Mouse (Mus musculus): ENCODE results near the gene Zfp385b. TPM values are rescaled to one million over a fixed set of nuclear protein-coding genes. Genes with fewer than 3 reads are reported as not detected.
"Not testable (repeated sequence)": the region's sequence is repeated elsewhere in the genome, so short reads cannot be mapped to it uniquely, and the experiment has no call there.

Gene Zfp385b
- polyA plus RNA-seq, 1 experiment from 2014 or later: 8.1 TPM

- Histone ChIP-seq H3K9ac (ENCODE audit: low read depth, low read length) (no peak overlapping the region), H3K27me3 (ENCODE audit: control insufficient read depth, insufficient read depth, low read depth, low read length) (no peaks in the 10 kb centered on the region), H3K4me1 (ENCODE audit: control insufficient read depth, low read depth, low read length) (no peaks in the 10 kb centered on the region), H3K4me2 (ENCODE audit: low read depth, low read length) (no peak overlapping the region), H3K9me3 (replicated peaks; ENCODE audit: control insufficient read depth, low read length) (no peaks in the 10 kb centered on the region), H3K27ac (ENCODE audit: low read length) (no peak overlapping the region), H3K36me3 (ENCODE audit: control insufficient read depth, insufficient read depth) (no peaks in the 10 kb centered on the region), H3K4me3 (ENCODE audit: low read depth, low read length) (no peak overlapping the region)
- WGBS (ENCODE audit: insufficient replicate concordance): 27% methylated on average over 7 of the region's 7 CpGs
- ATAC-seq (ENCODE audit: low read depth): 0 out of 2 replicates have a peak, but pooled peaks have one; percentile 24
Observed at GRCm38 (mm10) chr2:77454341-77454937, 365.0 kb downstream of the Zfp385b start.

- no peak overlapping the region for H3K4me2 ChIP-seq (ENCODE audit: low read depth, low read length)
- 28% methylated on average over 3 of the region's 3 CpGs for WGBS (ENCODE audit: insufficient replicate concordance)
- H3K9me3 ChIP-seq (replicated peaks; ENCODE audit: control insufficient read depth, low read length): no peaks in the 10 kb centered on the region
- no peak overlapping the region for H3K9ac ChIP-seq (ENCODE audit: low read depth, low read length)
- no peak overlapping the region for H3K4me3 ChIP-seq (ENCODE audit: low read depth, low read length)
- H3K36me3 ChIP-seq (ENCODE audit: control insufficient read depth, insufficient read depth): no peaks in the 10 kb centered on the region
- H3K27me3 ChIP-seq (ENCODE audit: control insufficient read depth, insufficient read depth, low read depth, low read length): no peaks in the 10 kb centered on the region
- H3K4me1 ChIP-seq (ENCODE audit: control insufficient read depth, low read depth, low read length): no peaks in the 10 kb centered on the region
- ATAC-seq (ENCODE audit: low read depth): no peak
- H3K27ac ChIP-seq (ENCODE audit: low read length): no peak overlapping the region
Observed at GRCm38 (mm10) chr2:77453786-77454185, 365.7 kb downstream of the Zfp385b start.

- 65% methylated on average over 5 of the region's 5 CpGs for WGBS (ENCODE audit: insufficient replicate concordance)
- not testable (repeated sequence) for H3K4me1 ChIP-seq (ENCODE audit: control insufficient read depth, low read depth, low read length)
Observed at GRCm38 (mm10) chr2:77450017-77450416, 369.4 kb downstream of the Zfp385b start.

GRCm38 (mm10) chr2:77448951-77449480 is 370.4 kb downstream of the Zfp385b start:
- H3K4me1 ChIP-seq (ENCODE audit: control insufficient read depth, low read depth, low read length): no peaks in the 10 kb centered on the region
- H3K36me3 ChIP-seq (ENCODE audit: control insufficient read depth, insufficient read depth): no peaks in the 10 kb centered on the region
- H3K27me3 ChIP-seq (ENCODE audit: control insufficient read depth, insufficient read depth, low read depth, low read length): no peaks in the 10 kb centered on the region
- no peak for ATAC-seq (ENCODE audit: low read depth)
- H3K9ac ChIP-seq (ENCODE audit: low read depth, low read length): no peak overlapping the region
- H3K4me2 ChIP-seq (ENCODE audit: low read depth, low read length): no peak overlapping the region
- H3K9me3 ChIP-seq (replicated peaks; ENCODE audit: control insufficient read depth, low read length): no peaks in the 10 kb centered on the region
- H3K4me3 ChIP-seq (ENCODE audit: low read depth, low read length): no peak overlapping the region
- 46% methylated on average over 8 of the region's 8 CpGs for WGBS (ENCODE audit: insufficient replicate concordance)
- no peak overlapping the region for H3K27ac ChIP-seq (ENCODE audit: low read length)

More at GRCm38 (mm10) chr2:77450017-77450416, 369.4 kb downstream of the Zfp385b start:
- not testable (repeated sequence) for ATAC-seq (ENCODE audit: low read depth); H3K4me2 ChIP-seq (ENCODE audit: low read depth, low read length); H3K9me3 ChIP-seq (replicated peaks; ENCODE audit: control insufficient read depth, low read length); H3K36me3 ChIP-seq (ENCODE audit: control insufficient read depth, insufficient read depth); H3K9ac ChIP-seq (ENCODE audit: low read depth, low read length); H3K4me3 ChIP-seq (ENCODE audit: low read depth, low read length); H3K27me3 ChIP-seq (ENCODE audit: control insufficient read depth, insufficient read depth, low read depth, low read length); H3K27ac ChIP-seq (ENCODE audit: low read length)

GRCm38 (mm10) chr2:77444282-77444681 is 375.2 kb downstream of the Zfp385b start:
- Histone ChIP-seq H3K4me2 (ENCODE audit: low read depth, low read length) (no peak overlapping the region), H3K4me1 (ENCODE audit: control insufficient read depth, low read depth, low read length) (no peaks in the 10 kb centered on the region), H3K9ac (ENCODE audit: low read depth, low read length) (no peak overlapping the region), H3K4me3 (ENCODE audit: low read depth, low read length) (no peak overlapping the region), H3K27me3 (ENCODE audit: control insufficient read depth, insufficient read depth, low read depth, low read length) (no peaks in the 10 kb centered on the region), H3K9me3 (replicated peaks; ENCODE audit: control insufficient read depth, low read length) (no peaks in the 10 kb centered on the region), H3K27ac (ENCODE audit: low read length) (no peak overlapping the region), H3K36me3 (ENCODE audit: control insufficient read depth, insufficient read depth) (no peaks in the 10 kb centered on the region)
- no peak for ATAC-seq (ENCODE audit: low read depth)
- WGBS (ENCODE audit: insufficient replicate concordance): 73% methylated on average over 8 of the region's 8 CpGs

GRCm38 (mm10) chr2:77440591-77440990 is 378.8 kb downstream of the Zfp385b start:
- H3K4me1 ChIP-seq (ENCODE audit: control insufficient read depth, low read depth, low read length): no peaks in the 10 kb centered on the region
- no peak overlapping the region for H3K4me3 ChIP-seq (ENCODE audit: low read depth, low read length)
- 59% methylated on average over 2 of the region's 2 CpGs for WGBS (ENCODE audit: insufficient replicate concordance)
- H3K36me3 ChIP-seq (ENCODE audit: control insufficient read depth, insufficient read depth): no peaks in the 10 kb centered on the region
- no peak overlapping the region for H3K27ac ChIP-seq (ENCODE audit: low read length)
- no peaks in the 10 kb centered on the region for H3K27me3 ChIP-seq (ENCODE audit: control insufficient read depth, insufficient read depth, low read depth, low read length)
- H3K4me2 ChIP-seq (ENCODE audit: low read depth, low read length): no peak overlapping the region
- no peak for ATAC-seq (ENCODE audit: low read depth)
- no peaks in the 10 kb centered on the region for H3K9me3 ChIP-seq (replicated peaks; ENCODE audit: control insufficient read depth, low read length)
- H3K9ac ChIP-seq (ENCODE audit: low read depth, low read length): no peak overlapping the region

- Histone ChIP-seq H3K4me1 (ENCODE audit: control insufficient read depth, low read depth, low read length) (no peaks in the 10 kb centered on the region), H3K27me3 (ENCODE audit: control insufficient read depth, insufficient read depth, low read depth, low read length) (no peaks in the 10 kb centered on the region), H3K9me3 (replicated peaks; ENCODE audit: control insufficient read depth, low read length) (no peaks in the 10 kb centered on the region), H3K9ac (ENCODE audit: low read depth, low read length) (no peak overlapping the region), H3K4me3 (ENCODE audit: low read depth, low read length) (no peak overlapping the region), H3K36me3 (ENCODE audit: control insufficient read depth, insufficient read depth) (no peaks in the 10 kb centered on the region), H3K4me2 (ENCODE audit: low read depth, low read length) (no peak overlapping the region), H3K27ac (ENCODE audit: low read length) (no peak overlapping the region)
- 61% methylated on average over 9 of the region's 9 CpGs for WGBS (ENCODE audit: insufficient replicate concordance)
- ATAC-seq (ENCODE audit: low read depth): no peak
Observed at GRCm38 (mm10) chr2:77436241-77436759, 383.1 kb downstream of the Zfp385b start.

GRCm38 (mm10) chr2:77419476-77419875 is 400.0 kb downstream of the Zfp385b start:
- H3K4me2 ChIP-seq (ENCODE audit: low read depth, low read length): no peak overlapping the region
- H3K27ac ChIP-seq (ENCODE audit: low read length): no peak overlapping the region
- H3K36me3 ChIP-seq (ENCODE audit: control insufficient read depth, insufficient read depth): no peaks in the 10 kb centered on the region
- no peaks in the 10 kb centered on the region for H3K27me3 ChIP-seq (ENCODE audit: control insufficient read depth, insufficient read depth, low read depth, low read length)
- no peak overlapping the region for H3K9ac ChIP-seq (ENCODE audit: low read depth, low read length)
- no peak overlapping the region for H3K4me3 ChIP-seq (ENCODE audit: low read depth, low read length)
- H3K9me3 ChIP-seq (replicated peaks; ENCODE audit: control insufficient read depth, low read length): no peaks in the 10 kb centered on the region
- WGBS (ENCODE audit: insufficient replicate concordance): 53% methylated on average over 10 of the region's 10 CpGs
- ATAC-seq (ENCODE audit: low read depth): no peak
- H3K4me1 ChIP-seq (ENCODE audit: control insufficient read depth, low read depth, low read length): no peaks in the 10 kb centered on the region

- no peak for ATAC-seq (ENCODE audit: low read depth)
- Histone ChIP-seq H3K9ac (ENCODE audit: low read depth, low read length) (no peak overlapping the region), H3K36me3 (ENCODE audit: control insufficient read depth, insufficient read depth) (no peaks in the 10 kb centered on the region), H3K4me3 (ENCODE audit: low read depth, low read length) (no peak overlapping the region), H3K4me2 (ENCODE audit: low read depth, low read length) (no peak overlapping the region), H3K4me1 (ENCODE audit: control insufficient read depth, low read depth, low read length) (no peaks in the 10 kb centered on the region), H3K9me3 (replicated peaks; ENCODE audit: control insufficient read depth, low read length) (no peaks in the 10 kb centered on the region), H3K27ac (ENCODE audit: low read length) (no peak overlapping the region), H3K27me3 (ENCODE audit: control insufficient read depth, insufficient read depth, low read depth, low read length) (no peaks in the 10 kb centered on the region)
- WGBS (ENCODE audit: insufficient replicate concordance): 43% methylated on average over 5 of the region's 5 CpGs
Observed at GRCm38 (mm10) chr2:77418078-77418477, 401.4 kb downstream of the Zfp385b start.

Measured in liver, embryonic 16.5 days (tissue).